Mouse (Mus musculus): ENCODE data around the gene Rtbdn. TPM values are rescaled to one million over a fixed set of nuclear protein-coding genes. Genes with fewer than 3 reads are reported as not detected.
A peak's percentile ranks its signal among the peaks of the same experiment; 100 is the strongest.

Gene Rtbdn
- polyA plus RNA-seq, 1 experiment, result not detected

DNA sequence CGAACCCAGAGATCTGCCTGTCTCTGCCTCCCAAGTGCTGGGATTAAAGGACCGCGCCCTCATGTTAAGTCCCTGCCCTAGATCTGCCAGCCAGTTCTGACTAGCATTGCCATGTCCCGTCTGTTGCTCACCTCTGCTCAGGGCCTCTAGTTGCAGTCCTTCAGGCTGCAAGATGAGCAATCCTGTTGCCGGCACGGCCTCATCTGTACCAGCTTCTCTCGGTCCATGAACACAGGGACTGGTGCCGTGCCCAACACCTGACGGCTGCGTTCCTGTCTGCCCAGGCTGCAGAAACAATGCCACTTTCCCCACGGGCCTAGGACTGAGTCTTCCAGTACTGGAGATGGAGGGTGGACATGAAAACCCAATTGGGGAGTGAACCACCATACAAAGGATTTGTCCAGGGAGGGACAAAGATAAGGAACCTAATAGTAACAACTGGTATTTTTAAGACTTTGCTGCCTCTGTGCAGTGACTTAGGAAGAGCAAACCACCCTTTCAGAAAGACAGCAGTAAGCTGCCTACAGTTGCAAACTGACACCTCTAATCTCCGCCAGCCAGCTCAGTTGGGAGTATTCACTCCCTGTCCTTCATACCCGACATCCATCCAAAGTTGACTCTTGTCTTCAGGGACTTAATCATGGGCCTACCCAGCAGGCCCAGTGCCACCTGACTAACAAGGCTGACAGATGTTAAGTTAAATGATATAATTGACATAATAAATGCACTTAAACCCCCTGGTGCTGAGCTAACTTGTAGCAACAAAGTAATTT lies 20.9 kb downstream of the Rtbdn start:
- WGBS, result 88% methylated on average over 13 of the region's 13 CpGs
- no peak for TF ChIP-seq POLR2A (IDR thresholded peaks at IDR 0.05; ENCODE audit: insufficient read depth, low read depth, low read length)
- no peak for TF ChIP-seq CTCF (IDR thresholded peaks at IDR 0.05; ENCODE audit: insufficient read depth, low read depth, low read length)
- peaks cover 14% of the 10 kb centered on the region for H3K4me1 ChIP-seq (ENCODE audit: control insufficient read depth, insufficient read depth, low read length)
- no peak overlapping the region for H3K27ac ChIP-seq (ENCODE audit: insufficient read depth, low read depth, low read length)
- no peak overlapping the region for H3K4me3 ChIP-seq (ENCODE audit: insufficient read depth, low read depth, low read length)

DNA sequence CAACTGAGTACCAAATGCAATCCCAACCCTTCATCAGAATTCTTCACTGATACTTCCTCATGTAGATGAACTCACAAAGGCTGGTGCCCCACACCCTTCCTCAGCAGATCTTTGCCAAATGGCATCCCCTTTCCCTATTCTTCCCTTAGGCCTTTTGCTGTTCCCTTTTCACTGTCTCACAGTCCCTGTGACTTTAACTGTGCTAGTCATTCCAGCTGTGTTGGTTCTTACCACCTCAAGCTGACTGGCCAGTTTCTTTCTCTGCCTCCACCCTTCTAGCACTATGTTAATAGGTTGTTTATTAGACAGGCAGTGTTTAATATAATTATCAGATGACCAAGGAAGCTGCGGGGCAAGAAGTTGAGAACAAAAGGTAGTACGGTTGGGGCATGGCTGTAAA lies 21.9 kb downstream of the Rtbdn start:
- Histone ChIP-seq H3K4me1 (ENCODE audit: control insufficient read depth, insufficient read depth, low read length) (peaks cover 14% of the 10 kb centered on the region), H3K27ac (ENCODE audit: insufficient read depth, low read depth, low read length) (no peak overlapping the region), H3K4me3 (ENCODE audit: insufficient read depth, low read depth, low read length) (peak overlapping the region; percentile 63; the same call in 1 of the 2 replicates)
- 6% methylated on average over 2 of the region's 2 CpGs for WGBS
- TF ChIP-seq CTCF (IDR thresholded peaks at IDR 0.05; ENCODE audit: insufficient read depth, low read depth, low read length) (no peak), POLR2A (IDR thresholded peaks at IDR 0.05; ENCODE audit: insufficient read depth, low read depth, low read length) (no peak)

DNA sequence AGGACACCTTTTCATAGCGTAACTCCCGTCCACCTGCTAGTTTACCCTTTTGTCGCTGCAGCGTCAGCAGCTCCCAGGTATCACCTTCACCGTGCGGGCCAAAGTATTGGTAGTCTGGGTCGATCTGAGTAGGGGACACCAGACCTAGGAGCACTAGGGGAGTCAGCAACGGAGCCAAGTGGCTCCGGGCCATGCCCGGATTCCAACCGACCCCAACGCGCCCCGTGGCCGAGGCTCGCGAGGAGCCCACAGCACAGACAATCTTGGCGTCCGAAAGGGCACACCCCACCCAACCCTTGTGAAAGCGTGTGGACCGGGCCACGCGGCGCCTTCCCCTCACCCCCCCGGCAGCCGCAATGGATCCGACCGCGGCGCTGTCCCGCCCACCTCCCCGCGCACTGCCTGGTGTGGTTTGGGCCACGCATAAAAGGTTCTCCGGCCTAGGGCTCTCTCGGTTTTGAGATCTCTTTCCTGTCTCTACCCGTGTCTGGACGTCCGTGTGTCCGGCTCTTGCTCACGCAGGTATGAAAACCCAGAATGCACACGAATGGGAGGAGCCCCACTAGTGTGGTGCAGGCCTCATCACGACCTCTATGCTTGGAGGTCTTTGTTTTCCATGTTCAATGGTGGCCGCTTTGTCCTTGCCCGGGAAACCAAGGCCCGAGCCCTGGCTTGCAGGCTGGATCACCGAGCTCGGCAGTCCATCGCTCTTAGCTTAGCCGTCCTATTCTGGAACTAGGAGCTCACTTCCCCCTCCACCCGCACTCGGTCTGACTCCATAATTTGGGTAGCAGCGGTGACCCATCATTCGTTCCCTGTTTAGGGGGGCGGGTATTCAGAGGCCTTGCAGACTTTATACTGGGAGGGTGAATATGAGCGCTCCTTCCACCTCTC lies 22.7 kb downstream of the Rtbdn start, which contains the start of the genes Gm49661, Prdx2 and Rnaseh2a:
Gene Gm49661, minus strand, starts transcription at position 193 of the 894 bp plus-strand sequence.
Gene Prdx2, plus strand, starts transcription at position 347 of the 894 bp plus-strand sequence.
Gene Rnaseh2a, minus strand, starts transcription at position 527 of the 894 bp plus-strand sequence.
- peak within 1 kb of the TSS; percentile 63 for H3K4me3 ChIP-seq (ENCODE audit: insufficient read depth, low read depth, low read length)
- H3K4me1 ChIP-seq (ENCODE audit: control insufficient read depth, insufficient read depth, low read length), result peaks cover 14% of the 10 kb centered on the region
- TF ChIP-seq CTCF (IDR thresholded peaks at IDR 0.05; ENCODE audit: insufficient read depth, low read depth, low read length) (no peak), POLR2A (IDR thresholded peaks at IDR 0.05; ENCODE audit: insufficient read depth, low read depth, low read length) (peak; percentile 87)
- H3K27ac ChIP-seq (ENCODE audit: insufficient read depth, low read depth, low read length), result peak within 1 kb of the TSS; percentile 80
- under 1% methylated on average over 56 of the region's 56 CpGs for WGBS

DNA sequence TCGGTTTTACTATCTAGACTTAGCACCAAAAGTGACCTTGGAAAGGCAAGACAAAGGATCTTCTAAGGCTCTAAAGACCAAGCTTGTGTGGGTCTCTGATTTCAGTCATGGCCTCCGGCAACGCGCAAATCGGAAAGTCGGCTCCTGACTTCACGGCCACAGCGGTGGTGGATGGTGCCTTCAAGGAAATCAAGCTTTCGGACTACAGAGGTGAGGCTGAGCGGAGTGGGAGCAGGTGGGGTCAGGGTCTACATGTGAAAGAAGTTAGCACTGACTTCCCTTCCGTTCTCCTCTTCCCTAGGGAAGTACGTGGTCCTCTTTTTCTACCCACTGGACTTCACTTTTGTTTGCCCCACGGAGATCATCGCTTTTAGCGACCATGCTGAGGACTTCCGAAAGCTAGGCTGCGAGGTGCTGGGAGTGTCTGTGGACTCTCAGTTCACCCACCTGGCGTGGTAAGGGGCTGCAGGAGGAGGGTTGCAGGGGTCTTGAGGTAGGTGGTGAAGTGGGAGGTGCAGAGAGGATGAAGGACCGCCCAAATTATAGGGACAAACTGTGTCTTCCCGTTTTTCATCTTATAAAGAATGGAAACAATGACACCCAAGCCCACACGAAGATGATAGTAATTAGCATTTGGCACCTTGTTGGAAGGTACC lies 23.5 kb downstream of the Rtbdn start:
- Histone ChIP-seq H3K27ac (ENCODE audit: insufficient read depth, low read depth, low read length) (peak overlapping the region; percentile 71), H3K4me3 (ENCODE audit: insufficient read depth, low read depth, low read length) (peak overlapping the region; percentile 63), H3K4me1 (ENCODE audit: control insufficient read depth, insufficient read depth, low read length) (peaks cover 11% of the 10 kb centered on the region)
- TF ChIP-seq CTCF (IDR thresholded peaks at IDR 0.05; ENCODE audit: insufficient read depth, low read depth, low read length) (no peak), POLR2A (IDR thresholded peaks at IDR 0.05; ENCODE audit: insufficient read depth, low read depth, low read length) (no peak)
- WGBS, result under 1% methylated on average over 21 of the region's 21 CpGs

DNA sequence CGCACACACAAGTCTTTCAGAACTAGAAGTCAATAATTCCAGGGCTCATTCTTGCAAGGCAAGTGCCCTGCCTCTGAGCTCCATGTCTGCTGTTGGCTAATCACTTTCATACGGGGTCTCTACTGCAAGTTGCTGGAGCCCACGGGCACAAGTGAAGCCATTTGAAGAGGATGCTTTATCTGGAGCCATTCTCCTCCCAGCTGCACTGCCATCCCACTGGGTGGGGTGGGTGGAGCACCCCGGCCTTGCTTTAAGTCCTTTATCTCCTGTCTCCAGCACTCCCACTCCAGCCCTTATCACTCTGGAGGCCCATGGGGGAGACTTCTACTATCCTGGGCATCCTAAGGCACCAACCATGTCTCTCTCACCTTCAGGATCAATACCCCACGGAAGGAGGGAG lies 24.1 kb downstream of the Rtbdn start:
- H3K4me3 ChIP-seq (ENCODE audit: insufficient read depth, low read depth, low read length), result no peak overlapping the region
- TF ChIP-seq CTCF (IDR thresholded peaks at IDR 0.05; ENCODE audit: insufficient read depth, low read depth, low read length) (no peak), POLR2A (IDR thresholded peaks at IDR 0.05; ENCODE audit: insufficient read depth, low read depth, low read length) (no peak)
- H3K4me1 ChIP-seq (ENCODE audit: control insufficient read depth, insufficient read depth, low read length), result peaks cover 10% of the 10 kb centered on the region
- 32% methylated on average over 5 of the region's 5 CpGs for WGBS
- H3K27ac ChIP-seq (ENCODE audit: insufficient read depth, low read depth, low read length), result no peak overlapping the region

DNA sequence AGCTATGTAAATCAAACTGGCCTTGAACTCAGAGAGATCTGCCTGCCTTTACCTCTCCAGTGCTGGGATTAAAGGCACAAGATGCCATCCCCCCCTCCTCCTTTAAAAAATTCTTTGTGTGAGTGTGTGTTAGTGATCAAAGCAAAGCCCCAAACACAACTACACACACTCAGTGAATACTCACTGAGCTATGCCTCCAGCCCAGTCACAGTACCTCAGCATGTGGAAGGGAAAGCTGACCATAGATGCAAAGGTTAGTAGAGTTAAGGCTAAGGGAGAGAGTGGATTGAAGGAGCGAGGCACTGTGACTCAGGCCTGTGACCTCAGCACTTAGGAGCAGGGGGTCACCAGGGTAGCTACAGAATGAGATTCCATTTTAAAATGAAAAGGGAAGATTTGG lies 26.3 kb downstream of the Rtbdn start:
- TF ChIP-seq CTCF (IDR thresholded peaks at IDR 0.05; ENCODE audit: insufficient read depth, low read depth, low read length), result no peak
- H3K4me3 ChIP-seq (ENCODE audit: insufficient read depth, low read depth, low read length), result no peak overlapping the region
- WGBS, result 94% methylated on average over 1 of the region's 1 CpGs
- peaks cover 17% of the 10 kb centered on the region for H3K4me1 ChIP-seq (ENCODE audit: control insufficient read depth, insufficient read depth, low read length)
- no peak overlapping the region for H3K27ac ChIP-seq (ENCODE audit: insufficient read depth, low read depth, low read length)

DNA sequence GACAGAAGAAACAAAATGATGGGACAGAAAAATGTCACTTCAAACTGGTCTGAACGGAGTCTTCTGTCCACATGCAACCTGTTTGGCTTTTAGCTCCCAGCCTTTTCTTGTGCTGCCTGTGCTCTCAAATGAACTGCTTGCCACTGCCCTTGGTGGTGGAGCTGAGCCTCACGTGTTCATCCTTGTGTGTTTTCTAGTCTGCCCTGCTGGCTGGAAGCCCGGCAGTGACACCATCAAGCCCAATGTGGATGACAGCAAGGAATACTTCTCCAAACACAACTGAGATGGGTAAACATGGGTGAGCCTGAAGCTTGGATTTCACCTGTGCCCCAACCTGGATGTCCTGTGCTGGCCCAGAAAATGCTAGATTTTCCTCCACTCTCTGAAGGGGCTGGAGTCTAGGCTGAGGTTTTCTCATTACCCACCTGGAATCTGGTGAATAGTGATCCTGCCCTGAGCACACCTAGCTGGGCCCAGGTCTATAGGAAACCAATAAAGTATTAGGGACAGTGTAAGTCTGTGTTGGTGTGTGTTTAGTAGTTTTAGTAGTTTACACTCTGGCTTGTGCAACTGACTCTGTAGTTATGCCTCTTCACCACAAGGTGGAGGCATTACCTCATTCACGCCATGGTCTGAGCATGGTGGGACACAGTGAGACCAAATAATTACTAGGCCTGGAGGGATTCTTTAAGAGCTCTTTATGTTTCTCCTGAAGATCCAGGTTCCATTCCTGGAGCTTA lies 27.2 kb downstream of the Rtbdn start:
- peaks cover 19% of the 10 kb centered on the region for H3K4me1 ChIP-seq (ENCODE audit: control insufficient read depth, insufficient read depth, low read length)
- WGBS, result 39% methylated on average over 4 of the region's 4 CpGs
- TF ChIP-seq POLR2A (IDR thresholded peaks at IDR 0.05; ENCODE audit: insufficient read depth, low read depth, low read length) (no peak), CTCF (IDR thresholded peaks at IDR 0.05; ENCODE audit: insufficient read depth, low read depth, low read length) (no peak)
- no peak overlapping the region for H3K4me3 ChIP-seq (ENCODE audit: insufficient read depth, low read depth, low read length)
- no peak overlapping the region for H3K27ac ChIP-seq (ENCODE audit: insufficient read depth, low read depth, low read length)

DNA sequence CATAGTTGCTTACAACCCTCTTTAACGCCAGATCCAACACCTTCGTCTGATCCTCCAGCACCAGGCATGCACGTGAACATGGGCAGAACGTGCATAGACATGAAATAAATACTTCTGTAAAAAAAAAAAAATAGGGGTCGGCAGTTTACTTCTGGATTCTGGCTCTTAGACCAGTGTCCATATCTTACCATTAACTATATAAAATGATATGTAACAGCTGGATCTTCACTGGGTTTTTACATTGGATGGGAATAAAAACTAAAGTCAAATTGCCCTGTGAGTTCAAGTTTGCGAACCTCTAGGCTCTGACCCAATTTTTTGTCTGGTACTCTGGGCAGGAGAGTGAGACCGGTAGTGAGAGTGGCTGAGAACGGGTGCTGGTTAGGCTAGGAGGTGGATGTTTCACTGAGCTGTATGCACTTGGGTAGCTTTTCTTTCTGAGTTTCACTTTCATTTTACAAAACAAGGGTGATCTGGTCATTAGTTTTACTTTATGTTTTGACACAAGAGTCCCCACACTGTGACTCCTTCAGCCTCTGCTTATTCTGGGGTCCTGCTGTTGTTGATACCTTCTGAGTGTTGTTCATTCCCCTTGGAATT lies 27.9 kb downstream of the Rtbdn start:
- H3K27ac ChIP-seq (ENCODE audit: insufficient read depth, low read depth, low read length), result no peak overlapping the region
- TF ChIP-seq POLR2A (IDR thresholded peaks at IDR 0.05; ENCODE audit: insufficient read depth, low read depth, low read length) (no peak), CTCF (IDR thresholded peaks at IDR 0.05; ENCODE audit: insufficient read depth, low read depth, low read length) (no peak)
- H3K4me1 ChIP-seq (ENCODE audit: control insufficient read depth, insufficient read depth, low read length), result peaks cover 22% of the 10 kb centered on the region
- WGBS, result 74% methylated on average over 8 of the region's 8 CpGs
- no peak overlapping the region for H3K4me3 ChIP-seq (ENCODE audit: insufficient read depth, low read depth, low read length)

Measured in olfactory bulb, adult 2 months (tissue).